Mouse (Mus musculus): Measurements from ENCODE around the gene Gjb3. TPM values are rescaled to one million over a fixed set of nuclear protein-coding genes. Genes with fewer than 3 reads are reported as not detected.

Gjb3 gene
- polyA plus RNA-seq (2015; fragmentation: Illumina TruSeq; extraction: RNeasy Lipid Tissue Mini Kit (QIAGEN cat#74804); ENCODE audit: low read depth, low replicate concordance): not detected

DNA sequence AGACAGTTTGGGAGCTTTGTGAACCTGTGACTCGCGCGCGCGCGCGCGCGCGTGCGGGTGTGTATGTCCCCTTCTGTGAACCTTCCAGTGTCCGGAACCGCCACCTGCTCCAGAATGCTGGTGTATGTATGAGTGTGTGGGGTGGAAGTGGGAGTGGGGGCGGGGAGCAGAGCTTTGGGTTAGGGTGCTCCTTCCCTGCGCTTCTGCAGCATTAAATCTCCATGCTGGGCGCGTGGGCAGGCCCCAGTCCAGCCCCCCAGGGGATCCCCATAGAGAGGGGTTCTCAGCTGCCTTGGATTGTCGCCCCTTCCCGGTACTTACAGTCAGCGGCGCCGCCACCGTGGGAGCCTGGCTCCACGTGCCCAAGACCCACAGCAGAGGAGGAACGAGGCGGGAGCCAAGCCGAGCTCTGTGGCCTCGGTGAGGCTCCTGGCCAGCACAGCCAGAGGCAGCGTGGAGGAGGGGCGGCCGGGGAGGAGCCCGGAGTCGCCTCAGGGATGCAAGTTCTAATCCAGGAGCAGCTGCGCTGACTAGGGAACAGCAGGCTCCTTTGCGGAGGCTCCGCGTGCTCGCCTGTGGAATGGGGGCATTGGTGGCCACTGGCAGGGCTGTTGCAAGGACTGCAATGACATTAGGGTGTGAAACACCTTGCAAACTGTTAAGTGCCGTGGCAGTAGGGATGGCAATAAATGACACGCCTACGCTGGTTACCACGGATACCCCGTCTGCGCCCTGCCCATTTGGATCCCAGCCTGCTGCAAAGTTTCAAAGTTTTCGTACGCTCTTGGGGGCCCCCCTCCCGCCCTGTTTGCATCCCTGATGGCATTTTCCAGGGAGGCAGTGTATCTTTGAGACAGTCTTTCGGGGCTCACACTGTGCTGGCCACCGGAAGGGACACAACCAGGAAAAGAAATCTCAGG, at the start of gene Gjb3:
Gene Gjb3, minus strand, starts transcription at position 664 of the 920 bp plus-strand sequence.

DNA sequence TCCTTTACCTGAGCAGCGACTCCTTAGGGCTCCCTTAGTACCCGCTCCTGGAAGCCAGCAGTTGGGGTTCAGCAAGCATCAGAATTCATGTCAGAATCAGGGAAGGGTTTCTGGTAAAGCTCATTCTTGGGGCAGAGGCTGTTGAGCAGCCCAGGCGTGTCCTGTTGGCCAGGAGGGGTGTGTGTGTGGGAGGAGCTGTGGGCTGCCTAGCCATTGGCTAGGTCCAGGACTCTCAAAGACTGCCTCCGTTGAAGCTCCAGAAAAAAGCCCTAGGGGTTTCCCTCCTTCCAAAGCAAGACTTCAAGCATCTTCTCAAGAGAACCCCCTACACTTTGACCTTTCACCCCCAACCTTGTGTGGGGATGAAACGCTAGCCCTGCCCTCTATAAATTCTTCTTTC, 27.4 kb upstream of the Gjb3 start, which contains the start of gene Gjb5:
Gene Gjb5, minus strand, starts transcription at position 164 of the 400 bp plus-strand sequence.

GRCm38 (mm10) chr4:127353951-127354438, 23.4 kb upstream of the Gjb3 start, which contains the start of gene Gjb4:
Gene Gjb4, minus strand, starts transcription at chr4:127354081.

GRCm38 (mm10) chr4:127313861-127314260, 16.8 kb downstream of the Gjb3 start, which contains the start of gene Gja4:
Gene Gja4, minus strand, starts transcription at chr4:127314039.

Other genes with a start within 250 kb of the Gjb3 start
- gene Tmem35b, start 207.2 kb downstream of the Gjb3 start, polyA plus RNA-seq (2015; fragmentation: Illumina TruSeq; extraction: RNeasy Lipid Tissue Mini Kit (QIAGEN cat#74804); ENCODE audit: low read depth, low replicate concordance): 6.1 TPM
- 160 TPM for gene Dlgap3, start 161.6 kb downstream of the Gjb3 start, polyA plus RNA-seq (2015; fragmentation: Illumina TruSeq; extraction: RNeasy Lipid Tissue Mini Kit (QIAGEN cat#74804); ENCODE audit: low read depth, low replicate concordance)
- gene Smim12, start 87.1 kb downstream of the Gjb3 start, polyA plus RNA-seq (2015; fragmentation: Illumina TruSeq; extraction: RNeasy Lipid Tissue Mini Kit (QIAGEN cat#74804); ENCODE audit: low read depth, low replicate concordance): 93.6 TPM
- 4.6 TPM for gene Gja4, start 16.8 kb downstream of the Gjb3 start, polyA plus RNA-seq (2015; fragmentation: Illumina TruSeq; extraction: RNeasy Lipid Tissue Mini Kit (QIAGEN cat#74804); ENCODE audit: low read depth, low replicate concordance)
- not detected for gene Gjb4, start 23.2 kb upstream of the Gjb3 start, polyA plus RNA-seq (2015; fragmentation: Illumina TruSeq; extraction: RNeasy Lipid Tissue Mini Kit (QIAGEN cat#74804); ENCODE audit: low read depth, low replicate concordance)
- gene Gjb5, start 27.3 kb upstream of the Gjb3 start, polyA plus RNA-seq (2015; fragmentation: Illumina TruSeq; extraction: RNeasy Lipid Tissue Mini Kit (QIAGEN cat#74804); ENCODE audit: low read depth, low replicate concordance): not detected